Mouse (Mus musculus) myocyte (in vitro differentiated cells): Measurements from ENCODE around the gene Kbtbd13. TPM values are rescaled to one million over a fixed set of nuclear protein-coding genes. Genes with fewer than 3 reads are reported as not detected.

Source experiments
- H3K27me3 ChIP-seq: one replicate; pipeline ENCODE4 v1.6.1; 2011; ENCODE audit not compliant: control insufficient read depth, insufficient read depth, insufficient read length
- H3K36me3 ChIP-seq: one replicate; pipeline ENCODE4 v1.6.1; 2011; ENCODE audit not compliant: control insufficient read depth, insufficient read depth
- H3K4me2 ChIP-seq: one replicate; pipeline ENCODE4 v1.6.1; 2011; ENCODE audit warnings: low read depth, control low read depth
- H3K4me3 ChIP-seq: one replicate; pipeline ENCODE4 v1.5.1; 2011; ENCODE audit warnings: mild to moderate bottlenecking, control low read depth, moderate library complexity
- H3K79me2 ChIP-seq: one replicate; pipeline ENCODE4 v1.6.1; 2011; ENCODE audit not compliant: control insufficient read depth, insufficient read depth
- H3ac ChIP-seq: one replicate; pipeline ENCODE4 v1.6.1; 2011; ENCODE audit not compliant: control insufficient read depth, insufficient read length
- CEBPB ChIP-seq: IDR thresholded peaks from 2 replicates; pipeline ENCODE4 v1.6.1; 2011; ENCODE audit warnings: mild to moderate bottlenecking, moderate library complexity; ENCODE audit not compliant: poor library complexity, insufficient read depth, severe bottlenecking
- E2F4 ChIP-seq: IDR thresholded peaks from one replicate; pipeline ENCODE4 v1.6.1; 2011; ENCODE audit warnings: mild to moderate bottlenecking, control low read depth, moderate library complexity; ENCODE audit not compliant: insufficient read depth
- MAX ChIP-seq: IDR thresholded peaks from one replicate; pipeline ENCODE4 v1.6.1; 2011; ENCODE audit warnings: low read depth, mild to moderate bottlenecking, control low read depth
- MYOD1 ChIP-seq, 3 experiments: IDR thresholded peaks; one replicate each; pipeline ENCODE4 v1.6.1; 2011; ENCODE audit warnings: control low read depth in 2 of 3, low read depth in 2 of 3, mild to moderate bottlenecking in 2 of 3, moderate library complexity in 1 of 3; ENCODE audit not compliant: insufficient read length in 2 of 3, control insufficient read depth in 1 of 3
- MYOG ChIP-seq, 3 experiments: IDR thresholded peaks; one replicate each; pipeline ENCODE4 v1.6.1; 2011; ENCODE audit warnings: control low read depth in 2 of 3, low read depth in 2 of 3, mild to moderate bottlenecking in 2 of 3; ENCODE audit not compliant: insufficient read length in 2 of 3, control insufficient read depth in 1 of 3, insufficient read depth in 1 of 3
- POLR2A ChIP-seq: IDR thresholded peaks from one replicate; pipeline ENCODE4 v1.6.1; 2011; ENCODE audit warnings: low read depth, mild to moderate bottlenecking, control low read depth, moderate library complexity; ENCODE audit not compliant: insufficient read length
- POLR2AphosphoS2 ChIP-seq: IDR thresholded peaks from one replicate; pipeline ENCODE4 v1.6.1; 2011; ENCODE audit warnings: low read depth, control low read depth; ENCODE audit not compliant: insufficient read length
- REST ChIP-seq: IDR thresholded peaks from one replicate; pipeline ENCODE4 v1.6.1; 2011; ENCODE audit warnings: mild to moderate bottlenecking, control low read depth, moderate library complexity; ENCODE audit not compliant: insufficient read depth, insufficient read length
- SRF ChIP-seq: IDR thresholded peaks from one replicate; pipeline ENCODE4 v1.6.1; 2011; ENCODE audit warnings: low read depth; ENCODE audit not compliant: control insufficient read depth, insufficient read length
- TCF12 ChIP-seq: IDR thresholded peaks from one replicate; pipeline ENCODE4 v1.6.1; 2011; ENCODE audit warnings: mild to moderate bottlenecking, control low read depth; ENCODE audit not compliant: poor library complexity, insufficient read depth, severe bottlenecking
- TCF3 ChIP-seq: IDR thresholded peaks from one replicate; pipeline ENCODE4 v1.6.1; 2011; ENCODE audit warnings: low read depth, control low read depth; ENCODE audit not compliant: insufficient read length
- USF1 ChIP-seq: IDR thresholded peaks from one replicate; pipeline ENCODE4 v1.6.1; 2011; ENCODE audit warnings: low read depth, mild to moderate bottlenecking, control low read depth, moderate library complexity
- polyA plus RNA-seq: library from polyadenylated mRNA; unstranded; fragments of >200 nt; fragmentation: generic; extraction: Trizol; gene quantifications from one replicate; pipeline ENCODE4 v1.2.1, GENCODE M21; 2012; ENCODE audit warnings: missing spikeins

The Kbtbd13 gene
- polyA plus RNA-seq, 1 experiment = 0.31 TPM

DNA sequence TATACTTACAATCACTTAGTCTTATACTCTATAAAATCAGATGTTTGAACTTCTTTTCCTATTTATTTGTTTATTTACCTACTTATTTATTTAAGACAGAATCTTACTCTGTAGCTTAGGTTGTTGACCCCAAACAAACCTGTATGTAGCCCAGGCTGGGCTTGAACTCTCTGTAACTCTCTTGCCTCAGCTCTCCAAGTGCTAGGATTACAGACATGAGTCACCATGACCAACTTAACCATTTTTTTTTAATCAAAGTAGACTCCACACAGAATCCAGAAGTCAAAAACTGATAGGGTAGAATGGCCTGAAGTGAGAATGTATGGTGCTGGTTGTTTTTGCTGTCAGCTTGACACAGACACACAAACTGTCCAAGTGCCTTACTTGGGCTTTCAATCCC lies 38.9 kb upstream of the Kbtbd13 start:
- H3K27me3 ChIP-seq = no peaks in the 10 kb centered on the region
- no peak for TF ChIP-seq SRF
- TF ChIP-seq E2F4 = no peak
- TF ChIP-seq POLR2AphosphoS2 = no peak
- no peak for TF ChIP-seq REST
- TF ChIP-seq TCF3 = no peak
- TF ChIP-seq MAX = no peak
- TF ChIP-seq CEBPB = no peak
- no peaks in the 10 kb centered on the region for H3K36me3 ChIP-seq
- H3K4me3 ChIP-seq = no peak overlapping the region
- H3ac ChIP-seq = no peak overlapping the region
- H3K4me2 ChIP-seq = no peak overlapping the region
- H3K79me2 ChIP-seq = no peaks in the 10 kb centered on the region

DNA sequence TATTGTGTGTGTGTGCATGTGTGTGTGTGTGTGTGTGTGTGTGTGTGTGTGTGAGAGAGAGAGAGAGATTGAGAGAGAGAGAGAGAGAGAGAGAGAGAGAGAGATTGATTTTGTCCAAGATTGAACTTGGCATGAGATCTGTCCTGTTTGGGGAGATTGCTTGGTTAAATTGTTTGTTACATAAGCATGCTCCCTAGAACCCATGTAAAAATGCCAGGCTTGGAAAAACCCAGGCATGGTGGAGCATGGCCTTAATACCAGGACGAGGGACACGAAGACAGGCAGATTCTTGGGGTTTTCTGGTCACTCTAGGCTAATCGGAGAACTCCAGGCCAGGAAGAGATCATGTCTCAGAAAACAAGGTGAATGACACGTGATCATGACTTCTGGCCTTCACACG lies 36.6 kb upstream of the Kbtbd13 start:
- no peak overlapping the region for H3ac ChIP-seq
- TF ChIP-seq REST (no peak), CEBPB (no peak), E2F4 (no peak), MYOD1 (IDR thresholded peaks at IDR 0.05; ENCODE audit: control insufficient read depth in 1 of 3, insufficient read length in 2 of 3, low read depth in 2 of 3) (no peak), TCF3 (no peak), MAX (no peak), USF1 (no peak), MYOG (IDR thresholded peaks at IDR 0.05; ENCODE audit: control insufficient read depth in 1 of 3, insufficient read depth in 1 of 3, insufficient read length in 2 of 3, low read depth in 2 of 3) (no peak), SRF (no peak), POLR2AphosphoS2 (no peak), TCF12 (no peak), POLR2A (no peak)
- no peak overlapping the region for H3K4me2 ChIP-seq
- no peak overlapping the region for H3K4me3 ChIP-seq
- no peaks in the 10 kb centered on the region for H3K36me3 ChIP-seq
- no peaks in the 10 kb centered on the region for H3K79me2 ChIP-seq
- no peaks in the 10 kb centered on the region for H3K27me3 ChIP-seq

DNA sequence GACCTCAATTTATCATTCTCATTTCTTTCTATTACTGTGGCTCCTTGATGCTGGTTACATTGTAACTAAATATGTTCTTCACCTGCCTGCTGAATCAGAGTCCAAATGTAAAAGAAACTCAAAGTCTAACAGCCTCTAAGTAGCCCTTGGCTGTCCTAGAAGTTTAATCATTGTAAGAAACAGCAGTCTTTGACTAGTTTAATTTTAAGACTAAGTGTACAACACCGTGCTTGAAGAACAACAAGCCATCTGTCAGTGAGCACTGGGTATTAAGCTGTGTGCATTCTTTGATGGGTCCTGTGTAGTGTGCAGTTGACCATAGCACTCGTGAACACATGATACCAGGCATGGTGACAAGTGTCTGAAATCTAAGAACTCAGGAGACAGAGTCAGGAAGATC lies 36.1 kb upstream of the Kbtbd13 start:
- no peak for TF ChIP-seq POLR2AphosphoS2
- no peak for TF ChIP-seq TCF3
- Histone ChIP-seq H3ac (no peak overlapping the region), H3K36me3 (no peaks in the 10 kb centered on the region), H3K4me3 (no peak overlapping the region), H3K27me3 (no peaks in the 10 kb centered on the region), H3K79me2 (no peaks in the 10 kb centered on the region), H3K4me2 (no peak overlapping the region)

DNA sequence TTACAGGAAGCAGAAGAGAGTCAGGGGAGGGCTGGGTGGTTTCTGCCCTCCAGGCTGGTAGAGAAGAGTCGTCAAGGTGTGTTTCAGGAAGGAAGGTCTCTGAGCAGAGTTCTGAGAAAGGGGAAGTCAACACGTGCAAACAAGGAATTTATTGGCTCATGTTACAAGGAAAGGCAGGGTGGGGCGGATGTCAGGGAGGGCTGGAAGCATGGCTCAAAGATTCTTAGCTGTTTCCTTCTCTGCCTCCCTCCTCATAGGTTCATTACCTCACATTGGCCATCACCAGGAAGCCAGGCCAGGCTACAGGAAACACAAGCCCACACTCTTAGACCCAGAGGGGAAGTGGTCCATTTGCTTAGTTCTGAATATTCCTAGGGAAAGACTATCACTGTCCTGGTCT lies 32.9 kb upstream of the Kbtbd13 start:
- no peaks in the 10 kb centered on the region for H3K36me3 ChIP-seq
- no peak overlapping the region for H3K4me3 ChIP-seq
- H3K27me3 ChIP-seq = no peaks in the 10 kb centered on the region
- H3ac ChIP-seq = no peak overlapping the region
- no peak overlapping the region for H3K4me2 ChIP-seq
- TF ChIP-seq MYOG (IDR thresholded peaks at IDR 0.05; ENCODE audit: control insufficient read depth in 1 of 3, insufficient read depth in 1 of 3, insufficient read length in 2 of 3, low read depth in 2 of 3) (no peak), TCF12 (no peak), CEBPB (no peak), E2F4 (no peak), POLR2AphosphoS2 (no peak)
- H3K79me2 ChIP-seq = no peaks in the 10 kb centered on the region

DNA sequence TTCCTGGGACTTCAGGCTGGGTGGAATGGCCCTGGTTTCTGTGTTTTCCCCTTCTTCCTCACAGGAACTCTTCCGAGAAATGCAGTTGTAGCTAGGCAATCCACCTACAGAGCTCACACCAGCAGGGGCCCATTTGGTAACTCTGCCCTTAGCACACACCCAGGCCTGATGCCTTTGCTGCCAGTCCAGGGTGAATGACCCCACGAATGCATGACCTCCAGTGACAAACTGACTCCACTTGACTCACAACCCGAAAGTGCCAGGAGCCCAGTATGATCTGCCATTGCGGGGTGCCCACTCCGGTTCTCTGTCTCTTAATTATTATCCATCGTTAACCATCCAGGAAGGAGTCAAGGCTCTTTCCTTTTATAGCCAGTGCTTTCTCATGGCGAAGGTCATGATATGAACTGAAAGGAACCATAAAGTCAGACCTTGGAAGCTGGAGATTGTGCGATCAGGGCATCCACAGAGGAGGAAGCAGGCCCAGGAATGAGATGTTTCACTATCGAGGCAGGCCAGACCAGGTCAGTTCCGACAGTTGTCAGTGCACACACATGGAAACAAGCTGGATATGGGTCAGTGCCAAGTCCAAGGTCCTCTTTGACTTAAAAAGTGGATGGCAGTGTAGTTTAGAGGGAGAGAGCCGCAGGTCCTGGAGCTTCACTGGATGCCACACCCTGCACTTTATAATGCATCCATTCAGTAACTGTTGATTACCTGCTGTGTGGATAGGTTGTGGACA lies 31.5 kb upstream of the Kbtbd13 start, which contains the start of gene Slc51b:
Gene Slc51b, minus strand, starts transcription at position 196 of the 742 bp plus-strand sequence.
- H3K4me3 ChIP-seq = no peak within 1 kb of the TSS
- H3ac ChIP-seq = no peak within 1 kb of the TSS
- H3K4me2 ChIP-seq = no peak within 1 kb of the TSS
- TF ChIP-seq MYOD1 (IDR thresholded peaks at IDR 0.05; ENCODE audit: control insufficient read depth in 1 of 3, insufficient read length in 2 of 3, low read depth in 2 of 3) (no peak), SRF (no peak), POLR2A (no peak), E2F4 (no peak), TCF12 (no peak), POLR2AphosphoS2 (no peak), MAX (no peak), CEBPB (no peak), USF1 (no peak), REST (no peak), MYOG (IDR thresholded peaks at IDR 0.05; ENCODE audit: control insufficient read depth in 1 of 3, insufficient read depth in 1 of 3, insufficient read length in 2 of 3, low read depth in 2 of 3) (no peak), TCF3 (no peak)
- no peaks in the 10 kb centered on the region for H3K36me3 ChIP-seq
- H3K79me2 ChIP-seq = no peaks in the 10 kb centered on the region
- no peaks in the 10 kb centered on the region for H3K27me3 ChIP-seq
